Mouse (Mus musculus) megakaryocyte, adult 5-6 weeks (primary cell): ENCODE results near the gene Trmo. TPM values are rescaled to one million over a fixed set of nuclear protein-coding genes. Genes with fewer than 3 reads are reported as not detected.

Source experiments
- ATAC-seq: 2 replicates; pipeline ENCODE4 v1.8.0; 2016; ENCODE audit warnings: mild to moderate bottlenecking, inconsistent platforms; ENCODE audit not compliant: poor library complexity, severe bottlenecking
- total RNA-seq, 2 experiments: library from RNA; stranded (forward) in 1 of 2; stranded (reverse) in 1 of 2; fragments of 153-499, 151-499 nt in 1 of 2; fragments of 221-1000, 200-1000 nt in 1 of 2; gene quantifications; 2 replicates each; pipeline versions ENCODE4 v1.2.3 to v1.2.4; 2015 to 2017

Trmo gene
- total RNA-seq (2015) (6.9 and 8.4 TPM in 2 replicates), total RNA-seq (2017) (6.8 and 9.0 TPM in 2 replicates)

- peak; percentile 91 for ATAC-seq
These were observed at the start of gene Trmo for GRCm38 (mm10) chr4:46389013-46389611. Trmo (minus strand) TSS chr4:46389437.

DNA sequence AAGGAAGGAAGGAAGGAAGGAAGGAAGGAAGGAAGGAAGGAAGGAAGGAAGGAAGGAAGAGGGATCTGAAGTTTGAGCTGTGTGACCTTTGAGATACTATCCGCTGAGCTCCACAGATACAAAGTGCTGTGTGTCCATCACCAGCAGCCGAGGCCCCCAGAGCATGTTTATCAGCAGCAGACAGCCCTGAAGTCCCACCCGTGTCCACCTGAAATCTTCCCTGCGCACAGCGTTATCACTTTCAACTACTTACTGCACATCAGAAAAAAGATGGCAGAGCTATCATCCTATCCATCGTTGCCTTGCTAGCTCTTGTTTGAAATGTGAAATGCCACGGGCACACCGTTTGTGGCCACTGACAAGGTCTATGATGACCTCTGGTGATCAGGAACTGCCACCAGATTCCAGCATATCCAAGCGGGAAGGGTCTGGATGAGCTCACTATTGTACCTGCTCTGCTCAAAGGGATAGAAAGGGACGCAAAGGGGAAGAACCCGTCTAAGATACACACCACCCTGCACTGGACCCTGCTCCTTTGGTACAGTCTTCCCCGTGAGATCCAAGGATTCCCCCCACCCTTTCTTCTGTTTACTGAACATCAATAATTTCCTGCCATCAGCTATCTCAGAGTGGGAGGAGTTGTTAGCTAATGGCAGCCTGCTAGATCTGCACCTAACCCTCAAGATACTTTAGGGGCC lies 43.3 kb upstream of the Trmo start:
- no peak for ATAC-seq

DNA sequence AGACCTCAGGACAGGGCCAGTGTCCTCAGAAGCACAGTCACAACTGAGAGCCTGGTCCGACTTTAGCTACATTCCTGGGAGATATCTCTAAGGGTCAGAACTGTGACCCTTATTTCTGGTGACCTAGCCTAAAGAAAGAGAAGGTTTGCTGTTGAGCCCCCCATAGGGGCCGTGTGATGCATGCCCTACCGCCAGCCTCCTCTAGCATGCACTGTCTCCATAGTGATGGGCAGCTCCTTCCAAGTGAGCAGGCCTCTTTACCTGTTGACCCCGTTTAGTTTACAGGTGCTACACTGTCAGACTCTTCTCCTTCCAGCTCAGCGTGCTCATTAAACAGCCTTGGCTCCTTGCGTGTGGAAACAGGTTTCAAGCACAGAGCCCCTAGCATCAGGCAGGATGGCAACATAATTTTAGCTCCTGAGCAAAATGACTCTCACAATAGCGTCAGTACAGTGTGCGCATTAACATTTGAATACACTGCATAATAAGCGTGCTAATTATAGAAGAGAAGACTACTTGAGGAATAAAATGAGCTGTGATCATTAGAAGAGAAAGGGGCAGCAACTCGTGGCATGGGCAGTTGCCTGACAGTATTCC lies 39.8 kb upstream of the Trmo start:
- ATAC-seq: no peak

- ATAC-seq: peak; percentile 59
These were observed 33.4 kb upstream of the Trmo start for GRCm38 (mm10) chr4:46422625-46423024.

DNA sequence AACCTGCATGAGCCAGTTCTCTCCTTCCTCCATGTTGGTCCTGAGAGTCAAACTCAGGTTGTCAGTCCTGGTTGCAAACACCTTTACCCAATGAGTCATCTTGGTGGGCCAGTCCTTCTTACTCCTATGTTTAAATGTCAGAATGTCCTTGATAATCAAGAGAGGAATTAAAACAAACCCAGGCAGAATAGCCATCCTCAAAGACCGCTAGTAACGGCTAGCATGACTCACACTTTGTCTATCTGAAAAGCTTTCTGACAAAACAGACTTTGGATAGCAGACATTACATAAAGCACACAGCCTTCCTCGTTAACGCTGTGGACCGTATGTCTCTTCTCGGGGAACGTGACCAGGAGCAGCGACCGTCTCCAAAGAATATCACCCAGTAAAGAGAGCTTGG lies 29.6 kb upstream of the Trmo start:
- ATAC-seq: no peak

DNA sequence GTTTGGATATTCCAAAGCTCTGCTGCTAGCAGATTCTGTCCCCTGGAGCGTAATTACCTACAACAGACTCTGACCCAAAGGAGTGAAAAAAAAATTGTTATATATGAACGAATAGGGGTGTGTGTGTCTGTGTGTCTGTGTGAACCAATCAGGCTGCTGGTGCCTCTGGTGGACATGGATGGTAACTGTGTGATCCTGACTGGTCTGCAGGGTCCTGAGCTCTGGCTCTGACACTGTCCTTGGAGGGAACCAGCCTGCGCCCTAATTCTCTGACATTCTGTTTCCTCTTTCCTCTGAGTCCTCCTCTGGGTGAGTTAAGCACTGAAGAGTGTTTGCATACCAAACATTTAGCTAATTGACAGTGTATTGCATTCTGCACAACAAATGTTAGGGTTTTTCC lies 28.3 kb upstream of the Trmo start:
- peak; percentile 69 for ATAC-seq

- ATAC-seq: no peak
These were observed 24.2 kb upstream of the Trmo start, which contains the start of gene Hemgn for GRCm38 (mm10) chr4:46413406-46413805. Hemgn (minus strand) TSS chr4:46413506.

DNA sequence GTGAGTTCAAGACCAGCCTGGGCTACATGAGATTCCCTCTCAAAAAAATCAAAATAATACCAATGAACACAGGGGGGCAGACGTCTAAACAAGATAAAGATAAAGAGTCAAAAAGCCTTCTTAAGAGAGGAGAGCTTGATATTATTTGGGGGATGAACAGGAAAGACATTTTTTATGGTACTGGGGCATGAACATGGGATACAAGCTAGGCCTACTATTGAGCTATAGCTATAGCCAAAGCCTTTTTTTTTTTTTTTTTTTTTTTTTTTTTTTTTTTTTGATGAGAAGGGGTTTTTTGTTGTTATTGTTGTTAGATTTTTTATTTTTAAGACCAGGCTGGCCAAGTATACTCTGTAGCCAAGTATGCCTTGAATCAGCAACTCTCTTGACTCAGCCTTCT lies 22.9 kb upstream of the Trmo start:
- 0 out of 2 replicates have a peak, but pooled peaks have one; percentile 4 for ATAC-seq

DNA sequence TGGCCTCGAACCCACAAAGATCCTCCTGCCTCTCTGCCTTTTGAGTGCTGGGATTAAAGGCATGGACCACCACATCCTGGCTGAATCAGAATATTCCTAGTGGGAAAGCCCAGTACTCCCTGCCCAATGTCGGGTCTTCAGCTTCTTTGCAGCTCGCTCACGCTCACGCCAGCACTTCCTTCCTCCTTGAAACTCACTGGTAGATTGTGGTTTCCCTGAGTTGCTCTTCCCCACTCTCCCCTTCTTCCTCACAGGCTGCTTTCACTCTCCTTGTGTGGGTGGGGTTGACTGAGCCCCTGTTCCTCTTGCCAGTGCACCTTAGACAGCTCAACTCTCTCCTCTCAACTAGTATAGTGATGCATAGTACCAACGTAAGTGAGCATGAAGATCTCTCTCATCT lies 22.3 kb upstream of the Trmo start:
- ATAC-seq: peak; percentile 88

GRCm38 (mm10) chr4:46410677-46411076 lies 21.4 kb upstream of the Trmo start:
- ATAC-seq: 0 out of 2 replicates have a peak, but pooled peaks have one; percentile 4

DNA sequence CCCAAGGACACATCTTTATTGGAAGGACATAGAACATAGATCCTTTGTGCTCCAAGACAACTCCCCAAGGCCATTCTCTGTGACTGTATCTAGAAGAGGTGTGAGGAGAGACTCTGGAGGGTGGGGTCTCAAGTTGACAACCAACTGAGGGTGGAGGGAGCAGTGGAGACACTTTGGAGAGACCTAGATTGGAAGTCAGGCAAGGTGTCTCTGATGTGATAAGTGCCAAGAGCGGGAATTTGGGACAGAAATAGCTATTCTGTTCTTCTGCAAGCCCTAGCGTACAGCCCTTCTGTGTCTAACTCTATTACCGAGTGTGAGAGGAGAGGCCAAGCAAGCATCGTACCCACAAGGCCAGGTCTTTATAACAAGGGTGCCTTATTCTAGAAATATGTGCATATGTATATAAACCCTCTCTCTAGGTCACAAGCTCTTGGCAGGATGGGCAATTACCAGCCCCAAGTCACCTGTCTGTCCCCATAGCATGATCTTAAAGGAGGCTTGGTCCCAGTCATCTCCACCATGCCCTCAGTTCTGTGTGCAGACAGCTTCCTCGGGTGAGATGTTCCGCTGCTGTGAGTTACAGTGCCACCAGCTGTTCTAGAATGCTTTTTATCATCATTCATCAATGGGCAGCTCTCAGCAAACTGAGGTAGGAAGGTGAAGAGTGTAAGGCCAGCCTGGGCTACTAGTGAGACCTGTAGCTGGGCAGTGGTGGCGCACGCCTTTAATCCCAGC lies 17.9 kb upstream of the Trmo start:
- no peak for ATAC-seq

DNA sequence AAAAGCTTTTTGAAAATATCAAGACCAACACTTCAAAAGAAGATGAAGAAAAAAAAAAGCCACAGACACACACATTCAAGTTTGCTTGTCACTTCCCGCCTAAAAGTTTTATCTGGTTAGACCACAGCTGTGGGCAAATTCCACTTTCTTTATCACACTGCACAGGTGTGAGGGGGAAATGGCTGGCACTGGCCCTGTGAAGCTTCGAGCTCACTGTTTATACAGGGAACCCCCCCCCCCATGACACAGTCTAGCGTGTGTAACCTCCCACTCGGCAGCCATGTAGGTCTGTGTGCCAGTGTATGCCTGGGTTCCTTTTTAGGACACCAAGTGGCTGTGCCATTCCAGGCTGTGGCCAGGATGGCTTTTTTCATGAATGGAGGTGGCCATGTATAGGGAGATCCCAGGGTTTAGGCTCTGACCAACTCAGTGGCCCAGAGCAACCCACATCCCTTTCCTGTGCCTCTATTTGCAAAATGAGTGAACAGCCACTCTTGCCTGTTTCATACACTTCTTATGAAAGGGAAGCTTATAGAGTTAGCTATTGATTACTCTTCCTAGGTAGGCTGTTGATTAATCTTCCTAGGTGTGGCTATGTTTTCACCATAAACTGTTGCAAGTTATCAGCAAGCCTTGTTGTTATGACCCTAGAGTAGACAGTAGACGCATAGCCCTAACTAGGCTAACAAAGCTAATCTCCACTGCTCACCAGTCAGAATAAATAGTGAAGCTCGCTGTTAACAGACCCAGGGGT lies 15.0 kb upstream of the Trmo start:
- ATAC-seq: peak; percentile 80

DNA sequence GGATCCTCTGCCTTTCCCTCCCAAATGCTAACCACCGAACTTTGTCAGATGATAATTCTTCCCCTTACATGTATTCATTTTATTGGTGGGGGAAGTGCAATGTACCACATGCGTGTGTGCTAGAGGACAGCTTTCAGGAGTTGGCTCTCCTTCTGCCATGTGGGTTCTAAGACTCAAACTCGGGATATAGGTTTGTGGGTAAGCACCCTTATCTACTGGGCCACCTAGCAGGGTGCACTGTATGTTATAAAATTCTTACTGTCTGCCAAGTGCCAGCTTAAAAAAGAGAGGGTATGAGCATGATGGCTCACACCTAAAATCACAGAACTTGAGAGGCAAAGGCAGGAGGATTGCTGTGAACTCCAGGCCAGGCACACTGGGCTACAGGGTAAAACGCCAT lies 9.6 kb upstream of the Trmo start:
- no peak for ATAC-seq

DNA sequence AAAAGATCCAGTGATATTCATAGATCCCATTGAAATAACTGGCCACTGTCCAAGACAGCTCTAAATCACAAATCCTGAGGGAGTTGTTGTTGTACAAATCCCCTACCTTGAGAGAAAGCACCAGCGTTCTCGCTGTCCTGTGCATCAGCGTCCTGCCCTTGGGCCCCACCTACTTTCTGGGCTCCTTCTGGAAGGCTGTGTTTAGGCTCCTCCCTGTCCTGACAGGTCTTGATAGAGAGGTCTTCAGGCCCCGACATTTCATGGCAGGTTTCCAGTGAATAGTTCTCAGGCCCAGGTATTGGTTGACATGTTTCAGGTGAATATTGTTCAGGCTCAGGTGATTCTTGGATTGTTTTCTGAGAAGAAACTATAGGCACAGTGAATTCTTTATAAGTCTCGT lies 6.5 kb upstream of the Trmo start:
- ATAC-seq: no peak

DNA sequence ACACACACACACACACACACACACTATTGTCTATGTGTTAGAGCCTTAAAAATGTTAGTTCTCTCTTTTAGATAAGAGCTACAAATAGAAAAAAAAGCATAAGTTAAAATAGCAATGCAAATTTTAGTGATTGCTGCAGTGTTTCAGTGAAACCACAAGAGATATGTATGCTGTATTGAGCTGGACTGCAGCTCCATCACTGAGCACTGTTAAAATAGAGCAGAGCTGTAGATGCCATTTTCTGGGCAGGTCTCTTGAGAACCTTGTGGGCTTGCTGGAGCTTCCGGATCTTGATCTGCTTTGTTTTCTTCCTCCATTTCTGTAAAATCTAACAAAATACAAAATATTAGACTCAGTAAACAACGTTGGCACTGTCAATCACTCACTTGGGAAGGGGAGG lies 5.2 kb upstream of the Trmo start:
- ATAC-seq: no peak

DNA sequence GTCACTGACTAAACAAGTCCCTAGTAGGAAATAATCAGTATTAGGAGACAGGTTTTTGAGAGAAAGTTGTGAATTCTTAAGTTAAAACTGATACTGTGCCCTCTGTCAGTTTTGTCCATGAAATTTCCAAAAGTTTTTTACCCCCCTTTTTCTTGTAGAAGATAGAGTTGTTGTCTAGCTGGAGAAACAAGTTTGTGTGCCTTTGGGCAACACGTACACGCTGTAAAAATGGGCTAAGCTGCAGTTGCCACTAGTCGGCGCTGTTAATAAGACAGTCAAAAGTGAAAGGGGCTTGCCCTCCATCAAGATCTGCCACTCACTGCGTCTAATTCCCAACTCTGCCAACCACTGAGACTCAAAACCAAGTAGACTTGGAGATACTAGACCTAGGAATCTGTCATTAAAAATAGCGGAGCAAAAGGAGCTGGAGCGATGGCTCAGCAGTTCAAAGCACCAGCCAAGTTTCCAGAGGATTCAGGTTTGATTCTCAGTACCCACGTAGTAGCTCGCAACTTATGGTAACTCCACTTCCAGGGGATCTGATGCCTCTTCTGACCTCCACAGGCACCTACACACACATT lies 1.2 kb upstream of the Trmo start:
- ATAC-seq: peak; percentile 61

DNA sequence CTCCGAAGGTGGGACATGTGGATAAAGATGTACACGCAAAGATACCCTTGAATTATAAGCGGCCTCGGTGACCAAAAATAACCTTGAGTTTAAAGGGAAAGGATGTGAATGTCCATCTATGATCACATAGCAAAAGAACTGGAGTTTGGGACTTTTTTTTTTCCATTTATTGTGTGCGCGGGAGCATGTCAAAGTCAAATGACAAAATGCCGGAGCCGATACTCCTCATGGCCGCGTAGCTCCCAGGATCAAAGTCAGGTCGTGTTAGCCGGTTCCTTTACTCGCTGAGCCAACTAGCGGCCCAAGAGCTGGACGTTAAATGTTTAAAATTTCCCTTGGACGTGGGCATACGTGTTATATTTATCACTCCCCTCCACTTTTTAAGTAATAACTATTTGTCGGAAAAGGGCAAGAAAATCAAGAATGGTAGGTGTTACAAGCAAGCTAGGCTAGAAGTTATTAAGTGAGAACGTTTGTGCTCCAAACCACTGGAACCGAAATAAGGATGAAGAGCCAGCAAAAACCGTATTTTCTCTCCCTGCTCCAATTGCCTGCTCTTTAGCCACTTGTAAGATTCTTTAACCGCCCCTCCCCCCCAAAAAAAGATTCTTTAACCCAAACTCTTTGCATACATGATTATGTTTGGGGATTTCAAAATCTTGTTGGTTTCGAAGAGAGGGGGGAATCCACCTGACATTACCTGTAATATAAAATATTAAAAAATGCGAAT lies 540 bp upstream of the Trmo start:
- peak; percentile 39 for ATAC-seq

- no peak for ATAC-seq
These were observed 681 bp downstream of the Trmo start for GRCm38 (mm10) chr4:46388556-46388955.

DNA sequence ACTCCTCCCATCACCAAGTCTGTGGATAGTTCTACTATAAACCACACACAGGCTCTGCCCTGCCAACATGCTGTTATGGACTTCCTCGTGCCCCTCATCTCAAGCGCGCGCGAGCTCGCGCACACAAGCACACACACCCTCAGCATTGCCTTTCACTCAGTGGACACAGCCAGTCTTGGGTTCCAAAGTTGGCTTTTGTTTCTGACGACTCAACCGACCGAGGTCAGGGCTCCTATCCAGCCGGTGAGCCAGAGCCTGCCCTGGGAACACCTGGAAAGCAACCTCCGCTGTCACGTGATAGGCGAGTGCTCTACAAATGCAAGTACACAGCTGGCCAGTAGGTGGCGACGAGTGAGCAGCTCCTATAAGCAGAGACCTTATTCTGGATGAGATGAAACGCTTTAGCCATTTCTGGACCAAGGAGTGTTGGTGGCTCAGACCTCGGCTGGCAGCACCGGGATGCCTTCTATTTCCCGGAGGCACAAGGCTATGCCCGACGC lies 14.3 kb downstream of the Trmo start:
- peak; percentile 90 for ATAC-seq
